Mouse (Mus musculus) left cerebral cortex, adult 11 months (tissue): ENCODE measurements around the gene Zfp969.
"Not testable (repeated sequence)": the region's sequence is repeated elsewhere in the genome, so short reads cannot be mapped to it uniquely, and the experiment has no call there.

ENCODE experiments used
- DNase-seq: peaks from one replicate; pipeline ENCODE4 v3.0.0; 2022; ENCODE audit warnings: low spot score

Gene Zfp969

GRCm38 (mm10) chr2:175703546-175703945, at the start of gene Zfp969:
Gene Zfp969 (minus strand): TSS chr2:175703646.
- not testable (repeated sequence) for DNase-seq

GRCm38 (mm10) chr2:175741237-175741636, 37.8 kb upstream of the Zfp969 start, which contains the start of gene Gm2007:
Gene Gm2007 (plus strand): TSS chr2:175741537.
- DNase-seq: not testable (repeated sequence)

DNA sequence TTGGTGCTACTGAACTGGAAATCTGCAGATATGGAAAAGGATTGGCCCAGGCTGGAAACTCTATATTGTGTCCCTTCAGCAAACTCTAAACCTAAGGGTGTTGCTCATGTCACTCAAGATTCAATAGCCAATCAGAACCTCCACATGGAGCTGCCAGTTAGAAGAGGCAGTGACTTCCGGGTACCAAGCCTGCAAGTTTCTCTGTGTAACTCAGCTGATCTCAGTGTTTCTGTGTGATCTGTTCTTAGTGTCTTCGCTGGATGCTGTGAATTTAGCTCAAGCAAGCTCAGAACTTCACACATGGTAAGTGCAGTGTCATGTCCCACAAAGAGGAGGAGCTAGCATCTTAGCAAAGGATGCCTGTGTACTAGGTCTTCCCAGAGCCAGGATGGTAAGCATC, 59.8 kb downstream of the Zfp969 start, which contains the start of gene Gm11007:
TSS of gene Gm11007 (plus strand) at position 301 of the 400 bp plus-strand sequence.
- DNase-seq: not testable (repeated sequence)
